Mouse (Mus musculus): ENCODE results near the gene Chtop. TPM values are rescaled to one million over a fixed set of nuclear protein-coding genes. Genes with fewer than 3 reads are reported as not detected.

Chtop gene
- total and polyA plus RNA-seq, 3 experiments = 34.5 to 110 (median 105) TPM

- DNase-seq = no peak
Measured at GRCm38 (mm10) chr3:90512276-90512675, 3.0 kb upstream of the Chtop start.

DNA sequence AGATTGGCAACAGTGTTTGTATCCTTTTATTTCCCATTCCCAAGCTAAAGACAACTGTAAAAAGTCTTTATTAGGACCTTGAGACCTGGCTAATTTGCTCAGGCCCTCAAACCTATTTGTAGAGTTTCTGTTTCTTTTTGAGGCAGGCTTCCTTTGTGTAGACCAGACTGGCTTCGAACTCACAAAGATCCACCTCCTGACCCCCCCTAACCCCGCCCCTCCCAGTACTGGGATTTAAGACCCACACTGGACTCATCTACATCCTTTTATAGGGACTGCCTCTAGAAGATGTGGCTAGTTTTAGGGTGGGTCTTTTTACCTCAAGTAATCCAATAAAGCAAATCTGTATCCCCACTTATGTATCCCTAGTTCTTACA is 437 bp upstream of the Chtop start:
- no peak for DNase-seq

- DNase-seq = no peak
Measured at GRCm38 (mm10) chr3:90508287-90508949, 880 bp downstream of the Chtop start.

- no peak for DNase-seq
Measured at GRCm38 (mm10) chr3:90506362-90506761, 2.9 kb downstream of the Chtop start.

GRCm38 (mm10) chr3:90505216-90505615 is 4.1 kb downstream of the Chtop start:
- DNase-seq = no peak

DNA sequence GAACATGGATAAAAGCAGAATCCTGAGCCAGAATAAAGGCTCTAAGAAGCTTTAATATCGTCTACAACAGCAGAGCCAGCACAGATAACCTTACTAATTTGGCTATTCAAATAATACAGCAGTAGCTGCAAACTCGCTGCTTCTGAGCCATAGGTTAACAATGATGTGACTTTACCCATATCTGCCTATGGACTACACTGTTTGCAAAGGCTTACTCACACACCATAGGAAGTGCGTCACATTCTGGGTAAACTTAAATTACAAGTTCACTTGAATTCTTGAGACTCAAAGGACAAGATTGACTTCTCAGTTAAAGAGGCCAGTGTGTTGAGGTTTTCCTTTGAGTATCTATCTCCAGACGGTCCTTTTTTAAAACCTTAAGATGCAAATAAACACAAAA is 5.9 kb downstream of the Chtop start:
- DNase-seq = no peak

GRCm38 (mm10) chr3:90497597-90497996 is 11.7 kb downstream of the Chtop start:
- DNase-seq = no peak

DNA sequence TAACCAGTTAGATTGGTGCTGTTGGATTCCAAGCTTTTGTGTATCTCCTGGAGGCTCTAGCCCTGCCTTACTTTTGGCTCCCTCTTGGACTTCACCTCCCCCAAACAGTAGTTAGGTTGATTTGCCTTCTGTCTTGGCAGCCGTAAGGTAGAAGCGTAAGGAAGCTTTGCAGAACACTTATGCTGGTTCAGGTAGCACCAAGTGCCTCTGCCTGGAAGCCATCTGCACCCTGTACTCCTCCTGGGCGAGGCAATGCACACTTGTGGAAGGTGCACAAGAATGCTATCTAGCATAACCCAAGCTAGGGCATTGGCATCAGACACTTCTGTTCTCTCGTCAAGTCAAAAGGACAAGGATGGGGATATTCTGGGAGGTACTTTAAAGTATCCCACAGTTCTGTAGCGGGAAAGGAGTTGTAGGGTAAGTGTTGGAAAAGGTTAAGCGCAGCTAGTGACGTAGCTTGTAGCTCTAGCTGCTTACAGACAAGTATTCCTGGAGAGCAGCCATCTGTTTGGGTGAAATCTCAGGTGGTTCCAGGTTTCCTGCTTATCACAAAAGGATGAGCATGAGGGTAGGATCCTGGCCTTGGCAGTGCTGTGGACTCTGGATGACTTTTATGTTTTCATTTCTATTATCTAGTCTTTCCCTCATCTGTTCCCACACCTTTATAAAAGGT is 13.3 kb downstream of the Chtop start:
- no peak for DNase-seq

DNA sequence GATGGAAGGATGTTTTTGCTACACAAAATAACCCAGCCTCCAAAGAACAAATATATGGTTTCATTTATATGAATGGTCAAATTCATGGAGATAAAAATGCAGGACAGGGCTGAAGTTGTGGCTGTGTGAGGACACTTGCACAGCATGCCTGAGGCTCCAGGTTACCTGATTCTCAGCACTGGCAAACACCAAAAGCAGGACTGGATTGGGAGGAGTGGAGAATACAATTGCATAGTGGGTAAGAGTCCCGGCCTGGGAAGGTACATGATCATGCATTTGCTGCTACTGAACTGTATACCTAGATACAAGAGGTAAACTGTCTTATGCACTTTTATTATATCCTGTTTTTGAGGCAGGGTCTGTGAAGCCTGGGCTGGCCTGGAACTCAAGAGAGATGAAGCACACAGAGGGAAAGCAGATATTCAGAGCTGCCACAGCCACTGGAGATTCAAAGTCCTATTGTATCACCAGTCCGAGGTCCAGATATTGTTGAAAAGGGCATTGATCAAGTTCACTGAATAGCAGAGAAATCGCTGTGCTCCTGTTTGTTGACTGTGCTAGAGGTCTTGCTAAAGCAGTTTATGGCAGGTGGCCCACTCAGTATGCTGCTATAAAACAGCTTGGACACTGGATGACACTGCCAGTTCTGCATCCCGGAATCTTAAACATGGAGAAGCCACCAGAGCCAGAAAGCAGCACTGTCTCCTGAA is 15.3 kb downstream of the Chtop start:
- no peak for DNase-seq

DNA sequence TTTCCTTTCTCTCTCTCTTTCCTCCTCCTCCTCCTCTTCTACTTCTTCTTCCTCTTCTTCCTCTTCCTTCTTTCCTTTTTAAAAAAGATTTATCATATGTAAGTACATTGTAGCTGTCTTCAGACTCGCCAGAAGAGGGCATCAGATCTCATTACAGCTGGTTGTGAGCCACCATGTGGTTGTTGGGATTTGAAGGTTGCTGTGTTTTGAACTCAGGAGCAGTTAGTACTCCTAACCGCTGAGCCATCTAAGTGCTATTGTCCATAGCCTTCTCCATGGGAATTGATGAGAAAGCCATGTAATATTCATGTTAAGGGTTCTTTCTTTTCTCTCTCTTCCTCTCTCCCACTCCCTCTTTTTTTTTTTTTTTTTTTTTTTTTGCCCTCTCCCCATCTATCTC is 17.9 kb downstream of the Chtop start:
- peak; percentile 47 for DNase-seq

GRCm38 (mm10) chr3:90490696-90491256 is 18.5 kb downstream of the Chtop start, which contains the start of gene Snapin:
Gene Snapin, minus strand, starts transcription at chr3:90491033.
- DNase-seq = peak; percentile 96

DNA sequence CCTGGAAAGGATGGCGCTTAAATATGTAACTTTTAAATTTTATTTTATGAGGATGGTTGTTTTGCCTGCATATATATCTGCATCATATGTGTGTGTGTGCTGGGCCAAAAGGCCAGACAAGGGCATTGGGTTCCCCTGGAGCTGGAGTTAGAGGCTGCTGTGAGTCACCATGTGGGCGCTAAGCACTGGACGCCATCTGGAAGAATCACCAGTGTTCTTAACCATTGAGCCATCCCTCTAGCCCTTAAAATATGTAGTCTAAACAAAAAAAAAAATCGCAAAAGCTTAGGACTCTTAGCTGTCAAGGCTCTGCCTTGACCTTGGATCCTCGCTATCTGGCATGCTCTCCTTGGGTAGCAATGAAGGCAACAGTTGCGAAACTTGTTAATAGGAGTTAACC is 20.7 kb downstream of the Chtop start:
- no peak for DNase-seq

DNA sequence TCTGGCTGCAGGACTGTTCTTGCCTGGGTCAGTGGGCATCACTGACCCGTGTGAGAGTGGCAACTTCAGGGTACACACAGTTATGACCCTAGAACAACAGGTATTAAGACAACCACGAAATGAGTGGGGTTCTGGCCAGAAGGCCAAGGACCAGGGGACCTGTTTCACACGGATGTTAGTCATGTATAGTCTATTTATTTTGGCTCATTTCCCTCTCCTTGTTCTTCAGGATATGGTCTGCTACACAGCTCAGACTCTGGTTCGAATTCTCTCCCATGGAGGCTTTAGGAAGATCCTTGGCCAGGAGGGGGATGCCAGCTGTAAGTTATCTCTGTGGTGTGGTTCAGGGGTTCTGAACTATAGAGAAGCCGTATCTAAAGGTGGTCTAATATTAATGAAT is 22.3 kb downstream of the Chtop start:
- no peak for DNase-seq

GRCm38 (mm10) chr3:90475831-90476611 is 33.3 kb downstream of the Chtop start, which contains the start of gene Ilf2:
Gene Ilf2, plus strand, starts transcription at chr3:90476126.
- peak; percentile 96 for DNase-seq

GRCm38 (mm10) chr3:90475151-90475830 is 34.0 kb downstream of the Chtop start:
- no peak for DNase-seq

DNA sequence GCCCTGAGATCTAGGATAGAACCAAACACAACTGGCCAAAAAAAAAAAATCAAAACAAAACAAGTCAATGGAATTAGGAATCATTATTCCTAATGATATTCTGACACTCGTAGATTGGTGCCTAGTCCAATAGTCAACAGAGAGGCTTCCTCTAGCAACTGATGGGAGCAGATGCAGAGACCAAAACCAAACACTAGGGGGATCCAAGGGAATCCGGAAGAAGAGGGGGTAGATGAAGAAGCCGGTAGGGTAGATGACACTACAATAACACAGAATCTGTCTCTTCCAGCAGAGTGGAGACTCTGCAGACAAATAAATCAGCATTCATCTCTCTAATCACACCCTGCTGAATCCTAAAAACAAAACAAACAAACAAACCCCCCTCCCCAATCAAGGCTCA is 37.1 kb downstream of the Chtop start:
- DNase-seq = peak; percentile 75

- no peak for DNase-seq
Measured at GRCm38 (mm10) chr3:90467618-90468300, 41.5 kb downstream of the Chtop start.

DNA sequence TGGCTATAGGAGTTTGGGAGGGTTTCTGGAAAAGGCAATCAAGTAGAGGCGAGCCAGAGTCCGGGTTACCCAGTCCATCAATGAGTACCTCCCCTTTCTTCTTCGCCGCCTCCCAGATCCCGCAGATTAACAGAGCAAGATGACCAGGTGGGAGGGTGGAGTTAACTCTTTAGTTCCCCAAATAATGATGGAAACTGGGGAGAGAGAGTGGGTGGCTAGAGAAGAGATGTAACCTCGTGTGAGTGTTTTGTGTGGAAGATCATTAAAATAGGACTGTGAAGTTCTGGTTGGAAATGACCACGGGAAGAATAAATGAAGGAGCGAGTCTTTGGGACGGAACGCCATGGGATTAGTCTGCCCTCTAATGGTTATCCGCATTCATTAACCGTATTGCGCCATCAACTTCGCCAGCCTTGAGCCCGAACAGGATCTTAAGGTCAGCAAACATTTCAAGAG is 43.0 kb downstream of the Chtop start:
- peak; percentile 87 for DNase-seq

DNA sequence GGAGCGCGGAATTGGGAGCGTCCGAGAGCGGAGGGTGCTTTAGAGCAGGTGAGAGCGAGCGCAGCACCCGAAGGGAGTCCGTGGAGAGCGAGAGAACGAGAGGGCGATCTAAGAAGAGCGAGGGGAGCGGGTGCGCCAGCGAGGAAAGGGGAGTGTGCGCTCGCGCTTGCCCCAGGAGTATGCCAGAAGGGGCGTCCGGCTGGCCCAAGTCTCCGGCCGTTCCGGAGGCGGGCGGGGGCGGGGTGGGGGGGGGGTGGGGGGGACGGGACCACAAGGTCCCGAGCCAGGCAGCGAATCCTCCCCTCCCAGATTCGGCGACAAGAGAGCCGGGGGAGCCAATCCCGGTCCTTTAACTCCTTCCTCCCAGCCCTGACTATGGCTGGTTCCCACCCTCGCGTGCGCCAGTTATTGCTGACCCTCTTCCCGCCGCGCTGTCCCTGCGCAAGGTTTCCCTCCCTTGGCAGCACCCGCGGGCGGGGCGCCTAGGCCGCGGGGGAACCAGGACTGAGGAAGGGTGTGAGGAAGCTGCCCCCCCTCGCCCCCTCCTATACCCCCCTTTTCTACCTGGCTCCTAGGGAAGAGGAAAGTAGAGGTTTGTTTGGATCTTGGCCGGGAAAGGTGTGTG is 43.5 kb downstream of the Chtop start, which contains the start of gene Npr1:
TSS of gene Npr1 (minus strand) at position 181 of the 625 bp plus-strand sequence.
- DNase-seq = peak; percentile 87

DNA sequence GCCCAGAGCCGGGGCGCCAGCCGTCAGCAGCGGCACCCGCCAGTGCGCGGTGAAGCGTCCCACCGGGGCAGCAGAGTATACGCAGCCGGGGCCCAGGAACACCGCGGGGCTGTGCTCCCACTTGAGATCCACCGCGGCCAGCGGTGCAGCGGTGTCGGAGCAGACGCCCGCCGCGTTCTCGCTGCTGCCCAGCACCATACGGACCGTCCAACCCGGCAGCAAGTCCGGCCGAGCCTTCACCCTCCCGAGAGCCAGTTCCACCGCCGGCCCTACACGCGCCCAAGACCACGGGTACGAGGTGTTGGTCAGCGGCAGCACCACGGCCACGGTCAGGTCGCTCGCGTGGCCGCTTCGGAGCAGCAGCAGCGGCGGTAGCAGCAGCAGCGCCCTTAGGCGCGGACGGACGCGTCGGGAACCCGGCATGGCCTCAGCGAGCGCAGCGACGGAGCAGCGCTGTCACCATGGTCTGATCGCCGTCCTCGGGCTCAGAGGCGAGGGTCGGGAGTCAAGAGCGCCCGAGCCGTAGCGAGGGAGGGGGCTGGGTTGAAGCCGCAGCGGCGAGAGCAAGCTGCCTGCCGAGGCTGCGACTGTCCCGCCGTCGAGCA is 44.1 kb downstream of the Chtop start:
- DNase-seq = peak; percentile 67
